Mouse (Mus musculus) stomach, embryonic 15.5 days (tissue): ENCODE measurements around the gene Olfr1564. TPM values are rescaled to one million over a fixed set of nuclear protein-coding genes. Genes with fewer than 3 reads are reported as not detected.
A peak's percentile ranks its signal among the peaks of the same experiment; 100 is the strongest.
"Not testable (repeated sequence)": the region's sequence is repeated elsewhere in the genome, so short reads cannot be mapped to it uniquely, and the experiment has no call there.

Experiments used
- ATAC-seq: fragments of 200-750 bp; cut with Nextera tagmentation; 2 replicates; pipeline ENCODE4 v1.8.0; 2017; ENCODE audit warnings: low read depth, moderate number of reproducible peaks, moderate TSS enrichment; ENCODE audit not compliant: insufficient read depth, low FRiP score
- H3K27ac ChIP-seq: fragments of 300-500 bp; sonication (generic); 2 replicates; pipeline ENCODE4 v1.5.1; 2015; ENCODE audit warnings: mild to moderate bottlenecking, inconsistent platforms
- H3K27me3 ChIP-seq: fragments of 300-500 bp; sonication (generic); replicated peaks from 2 replicates; pipeline ENCODE4 v1.6.1; 2015; ENCODE audit warnings: inconsistent platforms
- H3K36me3 ChIP-seq: fragments of 300-500 bp; sonication (generic); 2 replicates; pipeline ENCODE4 v1.6.1; 2015; ENCODE audit warnings: inconsistent platforms
- H3K4me1 ChIP-seq: fragments of 300-500 bp; sonication (generic); 2 replicates; pipeline ENCODE4 v1.6.1; 2015; ENCODE audit warnings: inconsistent platforms
- H3K4me2 ChIP-seq: fragments of 300-500 bp; sonication (generic); 2 replicates; pipeline ENCODE4 v1.6.1; 2015; ENCODE audit warnings: mild to moderate bottlenecking, inconsistent platforms
- H3K4me3 ChIP-seq: fragments of 300-500 bp; sonication (generic); replicated peaks from 2 replicates; pipeline ENCODE4 v1.5.1; 2015; ENCODE audit warnings: inconsistent platforms
- H3K9ac ChIP-seq: fragments of 300-500 bp; sonication (generic); 2 replicates; pipeline ENCODE4 v1.6.1; 2015; ENCODE audit warnings: inconsistent platforms
- H3K9me3 ChIP-seq: fragments of 300-500 bp; sonication (generic); 2 replicates; pipeline ENCODE4 v1.6.1; 2016; ENCODE audit warnings: inconsistent platforms
- WGBS: fragments of 180-500 bp; shearing (Covaris S2); methylation state at CpG from one replicate; pipeline ENCODE4 v1.1.7; 2015; 5-methylcytosine and 5-hydroxymethylcytosine counted together
- polyA plus RNA-seq: library from polyadenylated mRNA; unstranded; fragments of >200 nt; fragmentation: Nextera tagmentation; extraction: Ambion mirVana; gene quantifications from 2 replicates; pipeline ENCODE4 v1.2.1, GENCODE M21; 2015

The Olfr1564 gene
- polyA plus RNA-seq, result not detected in 2 replicates

GRCm38 (mm10) chr17:33221590-33221989 lies at the start of gene Olfr1564:
Gene Olfr1564, minus strand, starts transcription at chr17:33221690.
- no peaks in the 10 kb centered on the region for H3K36me3 ChIP-seq
- no peak within 1 kb of the TSS for H3K4me3 ChIP-seq
- H3K9me3 ChIP-seq, result no peaks in the 10 kb centered on the region
- no peaks in the 10 kb centered on the region for H3K4me1 ChIP-seq
- ATAC-seq, result no peak
- no peak within 1 kb of the TSS for H3K27ac ChIP-seq
- H3K27me3 ChIP-seq, result no peaks in the 10 kb centered on the region
- 86% methylated on average over 2 of the region's 2 CpGs for WGBS
- H3K9ac ChIP-seq, result no peak within 1 kb of the TSS
- no peak within 1 kb of the TSS for H3K4me2 ChIP-seq

- Histone ChIP-seq H3K27ac (no peak overlapping the region), H3K4me1 (no peaks in the 10 kb centered on the region), H3K4me2 (no peak overlapping the region), H3K9ac (no peak overlapping the region), H3K36me3 (no peaks in the 10 kb centered on the region), H3K4me3 (no peak overlapping the region), H3K27me3 (no peaks in the 10 kb centered on the region), H3K9me3 (no peaks in the 10 kb centered on the region)
- WGBS, result 88% methylated on average over 9 of the region's 9 CpGs
- no peak for ATAC-seq
These were observed 47.4 kb upstream of the Olfr1564 start for GRCm38 (mm10) chr17:33268907-33269306.

- Histone ChIP-seq H3K27ac (no peak within 1 kb of the TSS), H3K9ac (no peak within 1 kb of the TSS), H3K4me2 (no peak within 1 kb of the TSS), H3K4me1 (no peaks in the 10 kb centered on the region), H3K9me3 (no peaks in the 10 kb centered on the region), H3K4me3 (no peak within 1 kb of the TSS), H3K36me3 (no peaks in the 10 kb centered on the region), H3K27me3 (no peaks in the 10 kb centered on the region)
- 67% methylated on average over 1 of the region's 1 CpGs for WGBS
- ATAC-seq, result no peak
These were observed 42.9 kb upstream of the Olfr1564 start, which contains the start of gene Olfr63 for GRCm38 (mm10) chr17:33264376-33264775. Gene Olfr63, plus strand, starts transcription at chr17:33264676.

- not testable (repeated sequence) for H3K4me3 ChIP-seq, H3K27ac ChIP-seq, H3K36me3 ChIP-seq, H3K27me3 ChIP-seq, H3K4me2 ChIP-seq, H3K4me1 ChIP-seq, H3K9ac ChIP-seq, H3K9me3 ChIP-seq
- 0 out of 2 replicates have a peak, but pooled peaks have one; percentile 5 for ATAC-seq
- WGBS, result no CpG with 5 or more reads among the region's 2 CpGs
These were observed 33.8 kb upstream of the Olfr1564 start for GRCm38 (mm10) chr17:33255319-33255657.

GRCm38 (mm10) chr17:33254530-33255318 lies 33.2 kb upstream of the Olfr1564 start, which contains the start of gene Zfp955a:
Gene Zfp955a, minus strand, starts transcription at chr17:33255145.
- 35% methylated on average over 1 of the region's 34 CpGs for WGBS
- not testable (repeated sequence) for H3K4me3 ChIP-seq, H3K4me2 ChIP-seq

GRCm38 (mm10) chr17:33236646-33237045 lies 15.2 kb upstream of the Olfr1564 start:
- WGBS, result 91% methylated on average over 1 of the region's 1 CpGs
- not testable (repeated sequence) for H3K4me2 ChIP-seq, H3K4me3 ChIP-seq, ATAC-seq, H3K27ac ChIP-seq, H3K9ac ChIP-seq, H3K27me3 ChIP-seq, H3K4me1 ChIP-seq, H3K9me3 ChIP-seq
- H3K36me3 ChIP-seq, result peaks cover 12% of the 10 kb centered on the region

More at GRCm38 (mm10) chr17:33254530-33255318, 33.2 kb upstream of the Olfr1564 start, which contains the start of gene Zfp955a:
- peak; percentile 95 for ATAC-seq
- H3K9ac ChIP-seq, H3K27ac ChIP-seq, H3K4me1 ChIP-seq, H3K27me3 ChIP-seq, H3K9me3 ChIP-seq, H3K36me3 ChIP-seq: not testable (repeated sequence)

- H3K9me3 ChIP-seq, H3K4me1 ChIP-seq, H3K27me3 ChIP-seq, H3K4me3 ChIP-seq, ATAC-seq, H3K4me2 ChIP-seq, H3K27ac ChIP-seq, H3K36me3 ChIP-seq, H3K9ac ChIP-seq: not testable (repeated sequence)
- no CpG with 5 or more reads among the region's 2 CpGs for WGBS
These were observed 30.5 kb downstream of the Olfr1564 start, which contains the start of gene Olfr239 for GRCm38 (mm10) chr17:33191002-33191401. Gene Olfr239, plus strand, starts transcription at chr17:33191302.

GRCm38 (mm10) chr17:33168147-33168546 lies 53.3 kb downstream of the Olfr1564 start, which contains the start of gene Olfr55:
Gene Olfr55, plus strand, starts transcription at chr17:33168447.
- H3K4me2 ChIP-seq, ATAC-seq, H3K9me3 ChIP-seq, H3K4me1 ChIP-seq, H3K36me3 ChIP-seq, H3K9ac ChIP-seq, H3K27ac ChIP-seq, H3K4me3 ChIP-seq, H3K27me3 ChIP-seq: not testable (repeated sequence)
- 77% methylated on average over 1 of the region's 1 CpGs for WGBS

Other genes starting within 250 kb of the Olfr1564 start
- 10.9 and 11.3 TPM in 2 replicates for gene Zfp952, start 228.6 kb downstream of the Olfr1564 start, polyA plus RNA-seq
- gene Zfp763, start 188.3 kb downstream of the Olfr1564 start, polyA plus RNA-seq, result 10.3 and 10.8 TPM in 2 replicates
- not detected in 2 replicates for gene 4921501E09Rik, start 153.6 kb downstream of the Olfr1564 start, polyA plus RNA-seq
- gene Zfp563, start 132.4 kb downstream of the Olfr1564 start, polyA plus RNA-seq, result 7.8 and 9.1 TPM in 2 replicates
- gene Morc2b, start 82.0 kb downstream of the Olfr1564 start, polyA plus RNA-seq, result 0.04 TPM in 1 of 2 replicates, not detected in the other
- not detected in 2 replicates for gene Olfr55, start 53.2 kb downstream of the Olfr1564 start, polyA plus RNA-seq
- not detected in 2 replicates for gene Olfr239, start 30.4 kb downstream of the Olfr1564 start, polyA plus RNA-seq
- 13.8 and 15.0 TPM in 2 replicates for gene Zfp955a, start 33.5 kb upstream of the Olfr1564 start, polyA plus RNA-seq
- 0.03 TPM in 2 replicates for gene Olfr63, start 43.0 kb upstream of the Olfr1564 start, polyA plus RNA-seq
- gene Zfp955b, start 67.9 kb upstream of the Olfr1564 start, polyA plus RNA-seq, result 10.9 and 11.5 TPM in 2 replicates
- gene Zfp81, start 137.2 kb upstream of the Olfr1564 start, polyA plus RNA-seq, result 7.6 and 8.5 TPM in 2 replicates
- gene Zfp101, start 173.0 kb upstream of the Olfr1564 start, polyA plus RNA-seq, result 12.6 and 17.6 TPM in 2 replicates
- not detected in 2 replicates for gene Actl9, start 211.2 kb upstream of the Olfr1564 start, polyA plus RNA-seq